Mouse (Mus musculus) ovary, postnatal 10 days (tissue): ENCODE results near the gene Odf4.
"Not testable (repeated sequence)": the region's sequence is repeated elsewhere in the genome, so short reads cannot be mapped to it uniquely, and the experiment has no call there.

Experiments used
- DNase-seq: peaks from one replicate; pipeline ENCODE4 v3.0.0; 2022; ENCODE audit warnings: low spot score

Gene Odf4

GRCm38 (mm10) chr11:68926981-68927380 lies at the start of gene Odf4:
Odf4 (minus strand) TSS chr11:68927081.
- no peak for DNase-seq

- no peak for DNase-seq
Measured at GRCm38 (mm10) chr11:68975601-68976000, 48.7 kb upstream of the Odf4 start.

DNA sequence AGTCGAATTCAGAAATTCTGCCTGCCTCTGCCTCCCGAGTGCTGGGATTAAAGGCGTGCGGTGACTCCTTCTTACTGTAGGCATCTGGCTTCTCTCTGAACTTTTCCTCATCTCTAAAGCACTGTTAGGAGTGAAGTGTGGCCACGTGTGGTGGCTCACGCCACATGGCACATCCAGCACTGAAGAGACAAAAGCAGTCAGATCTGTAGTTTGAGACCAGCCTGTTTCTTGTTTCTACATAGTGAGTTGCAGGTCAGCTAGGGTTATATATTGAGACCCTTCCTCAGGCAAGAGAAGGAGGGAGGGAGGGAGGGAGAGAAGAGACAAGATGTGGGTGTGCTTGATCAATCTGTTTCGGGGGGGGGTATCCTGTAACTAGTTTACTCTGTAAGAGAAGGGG lies 48.2 kb upstream of the Odf4 start, which contains the start of gene Rangrf:
Rangrf (minus strand) TSS at position 101 of the 400 bp plus-strand sequence.
- no peak for DNase-seq

- no peak for DNase-seq
Measured at GRCm38 (mm10) chr11:68974059-68974450, 47.2 kb upstream of the Odf4 start.

DNA sequence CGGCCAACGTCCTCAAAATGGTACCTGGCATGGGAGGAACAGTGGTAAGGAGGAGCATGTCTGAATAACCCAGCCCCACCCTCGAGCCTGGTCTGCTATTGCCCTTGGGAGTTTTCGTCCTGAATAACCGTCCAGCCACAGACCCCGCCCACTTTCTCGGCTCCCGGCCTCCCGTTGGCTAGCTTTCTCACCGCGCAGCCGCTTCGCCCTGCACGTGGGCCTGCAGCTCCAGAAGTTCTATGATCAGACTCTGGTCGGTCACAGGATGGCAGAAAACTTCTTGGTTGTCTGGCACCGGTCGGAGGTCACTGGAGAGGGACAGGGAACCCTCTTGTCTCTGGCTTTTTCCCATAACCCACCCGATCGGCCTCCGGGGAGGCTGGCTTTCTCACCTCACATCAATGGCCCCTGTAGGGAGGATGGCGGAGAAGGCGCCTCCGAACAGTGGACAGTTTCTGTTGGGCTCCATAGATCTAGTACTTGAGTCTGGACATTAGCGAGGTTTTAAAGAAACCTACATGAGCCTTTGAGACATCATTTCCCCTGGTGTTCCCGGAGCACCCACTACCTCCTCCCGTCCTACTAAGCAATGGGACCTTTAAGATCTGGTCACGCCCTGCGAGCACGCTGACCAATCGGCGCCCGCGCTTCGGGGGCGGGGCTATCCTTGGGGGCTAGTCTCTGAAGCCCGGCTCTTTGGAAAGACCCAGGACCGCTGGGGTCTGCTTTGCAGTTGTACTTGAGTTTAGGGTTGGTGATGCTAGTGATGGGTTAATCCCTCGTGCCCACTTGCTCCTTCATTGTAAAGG lies 46.6 kb upstream of the Odf4 start:
- DNase-seq: peak; percentile 72

DNA sequence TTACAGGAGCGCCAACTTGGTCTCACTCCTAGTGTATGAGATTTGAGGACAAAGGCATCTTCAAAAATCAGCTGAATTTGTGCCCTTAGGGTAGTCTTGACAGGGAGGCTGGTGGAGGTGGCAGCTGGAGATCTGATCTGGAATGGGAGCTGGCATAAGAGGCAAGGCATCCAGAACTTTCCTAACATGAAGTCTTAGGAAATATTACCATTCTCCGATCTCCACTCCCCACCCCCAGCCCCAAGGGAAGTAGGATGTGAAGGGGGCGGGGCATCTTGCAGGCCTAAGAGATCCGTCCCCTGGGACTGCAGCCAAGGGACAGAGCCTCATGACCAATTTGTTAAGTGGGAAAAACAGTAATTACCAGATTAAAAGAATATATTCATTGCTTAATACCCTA lies 43.4 kb upstream of the Odf4 start:
- no peak for DNase-seq

- no peak for DNase-seq
Measured at GRCm38 (mm10) chr11:68968752-68969151, 41.9 kb upstream of the Odf4 start.

GRCm38 (mm10) chr11:68967337-68968282 lies 40.7 kb upstream of the Odf4 start, which contains the start of gene Slc25a35:
Slc25a35 (plus strand) TSS chr11:68968131.
- DNase-seq: peak; percentile 77

- DNase-seq: no peak
Measured at GRCm38 (mm10) chr11:68966554-68966953, 39.7 kb upstream of the Odf4 start.

GRCm38 (mm10) chr11:68965845-68966244 lies 39.0 kb upstream of the Odf4 start:
- no peak for DNase-seq

DNA sequence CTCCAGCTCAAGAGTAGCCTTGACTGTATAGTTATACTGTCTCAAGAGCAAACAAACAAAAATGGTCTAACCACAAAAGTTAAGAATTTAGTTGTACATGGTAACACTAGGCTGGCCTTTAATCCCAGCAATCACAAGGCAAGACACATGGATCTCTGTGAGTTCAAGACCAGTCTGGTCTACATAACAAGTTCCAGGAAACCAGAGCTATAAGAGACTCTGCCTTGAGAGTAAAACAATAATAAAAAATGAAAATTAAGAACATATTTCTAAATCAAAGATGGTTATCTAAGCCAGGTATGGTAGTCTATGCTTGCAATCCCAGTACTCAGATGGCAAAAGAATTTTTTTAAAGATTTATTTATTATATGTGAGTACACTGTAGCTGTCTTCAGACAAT lies 38.2 kb upstream of the Odf4 start:
- DNase-seq: no peak

DNA sequence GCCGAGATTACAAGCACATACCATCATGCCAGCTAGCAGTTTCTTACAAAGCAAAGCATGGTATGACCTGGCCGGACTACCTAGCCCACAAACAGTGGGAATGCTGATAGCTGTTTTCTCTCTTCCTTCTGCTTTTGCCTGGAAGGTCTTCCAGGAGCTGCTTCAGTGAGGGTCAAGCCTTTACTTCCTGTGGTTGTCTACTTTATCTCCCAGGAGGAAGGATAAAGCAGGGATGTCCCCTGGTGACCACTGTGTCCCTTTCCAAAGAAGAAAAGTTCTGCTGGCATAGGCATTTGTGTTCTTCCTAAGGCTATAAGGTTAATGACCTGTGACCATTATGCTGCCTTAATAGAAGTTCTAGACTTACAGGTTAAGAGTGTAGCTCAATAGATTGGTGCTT lies 36.5 kb upstream of the Odf4 start:
- no peak for DNase-seq

DNA sequence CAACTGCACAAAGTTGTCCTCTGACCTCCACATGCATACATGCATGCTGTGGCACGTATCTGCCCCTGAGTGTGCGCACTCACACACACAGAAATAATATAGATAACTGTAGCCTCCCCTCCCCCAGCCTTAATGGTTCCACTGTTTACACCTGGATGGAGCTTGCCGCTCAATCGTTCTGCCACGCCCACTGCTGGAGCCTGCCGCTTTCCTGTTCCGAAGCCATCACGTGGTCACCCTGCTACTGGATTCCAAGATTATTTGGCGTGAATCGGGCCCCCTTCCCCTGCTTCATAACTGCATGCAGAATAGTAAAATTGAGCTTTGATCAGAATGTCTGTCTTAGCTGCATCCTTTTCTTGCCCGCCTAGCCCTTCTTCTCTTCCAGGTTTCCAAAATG lies 35.3 kb upstream of the Odf4 start:
- not testable (repeated sequence) for DNase-seq

- DNase-seq: no peak
Measured at GRCm38 (mm10) chr11:68961596-68961995, 34.7 kb upstream of the Odf4 start.

- DNase-seq: no peak
Measured at GRCm38 (mm10) chr11:68957971-68958370, 31.1 kb upstream of the Odf4 start.

DNA sequence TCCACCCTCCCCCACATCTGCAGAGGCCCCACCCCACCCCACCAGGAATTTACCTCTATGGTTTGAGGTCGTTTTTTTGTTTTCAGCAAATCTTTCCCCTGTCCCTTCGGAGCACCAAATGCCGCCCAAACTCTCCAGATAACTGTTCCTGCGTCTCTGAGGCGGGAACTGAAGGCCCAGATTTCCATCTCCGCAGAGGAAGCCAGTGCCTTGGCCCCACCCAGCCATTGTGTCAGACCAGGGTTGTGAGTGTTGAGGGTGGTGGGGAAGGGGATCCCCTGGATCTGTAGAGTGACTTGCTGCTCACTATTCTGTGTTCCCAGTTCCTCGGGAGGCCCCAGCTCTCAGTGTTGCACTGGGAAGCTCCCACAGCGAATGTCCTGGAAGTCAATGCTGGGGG lies 30.4 kb upstream of the Odf4 start, which contains the start of gene Arhgef15:
Arhgef15 (minus strand) TSS at position 173 of the 400 bp plus-strand sequence.
- DNase-seq: no peak

- no peak for DNase-seq
Measured at GRCm38 (mm10) chr11:68956697-68957096, 29.8 kb upstream of the Odf4 start.

GRCm38 (mm10) chr11:68956107-68956506 lies 29.2 kb upstream of the Odf4 start:
- DNase-seq: no peak

GRCm38 (mm10) chr11:68955473-68955872 lies 28.6 kb upstream of the Odf4 start:
- DNase-seq: no peak

DNA sequence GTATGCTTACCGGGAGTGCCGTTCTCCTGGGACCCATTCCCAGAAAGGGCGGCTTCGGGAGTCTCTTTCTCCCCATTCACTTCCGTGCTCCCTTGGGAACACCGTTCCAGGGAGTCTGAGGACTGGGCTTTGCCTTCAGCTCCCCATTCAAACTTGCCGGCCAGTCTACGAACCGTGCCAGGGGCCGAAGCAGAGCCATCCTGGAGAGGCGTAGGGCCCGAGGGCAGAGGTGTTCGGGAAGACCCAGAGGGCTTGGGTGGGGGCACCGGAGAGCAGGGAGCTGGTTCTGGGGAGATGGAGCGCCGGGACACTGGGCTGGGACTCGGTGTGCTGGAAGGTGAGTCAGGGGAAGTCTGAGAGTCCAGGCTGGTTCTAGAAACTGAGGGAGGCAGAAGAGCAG lies 27.5 kb upstream of the Odf4 start:
- no peak for DNase-seq

GRCm38 (mm10) chr11:68953903-68954302 lies 27.0 kb upstream of the Odf4 start:
- DNase-seq: no peak

- DNase-seq: no peak
Measured at GRCm38 (mm10) chr11:68947542-68947993, 20.7 kb upstream of the Odf4 start.
